Mouse (Mus musculus) hindbrain, postnatal 0 days (tissue): ENCODE data around the gene Foxm1. TPM values are rescaled to one million over a fixed set of nuclear protein-coding genes. Genes with fewer than 3 reads are reported as not detected.

Experiments used
- ATAC-seq: fragments of 200-750 bp; cut with Nextera tagmentation; 2 replicates; pipeline ENCODE4 v1.8.0; 2017; ENCODE audit warnings: mild to moderate bottlenecking, moderate TSS enrichment, moderate library complexity
- DNase-seq: peaks from one replicate; pipeline ENCODE4 v3.0.0-alpha.2; 2015; ENCODE audit warnings: low spot score
- H3K27ac ChIP-seq: fragments of 300-500 bp; sonication (generic); 2 replicates; pipeline ENCODE4 v1.5.1; 2014; ENCODE audit warnings: mild to moderate bottlenecking
- H3K27me3 ChIP-seq: fragments of 300-500 bp; sonication (generic); 2 replicates; pipeline ENCODE4 v1.6.1; 2014; ENCODE audit warnings: low read length, mixed read lengths; ENCODE audit not compliant: insufficient read depth
- H3K36me3 ChIP-seq: fragments of 300-500 bp; sonication (generic); 2 replicates; pipeline ENCODE4 v1.6.1; 2014; ENCODE audit warnings: low read length, mixed read lengths; ENCODE audit not compliant: insufficient read depth
- H3K4me1 ChIP-seq: fragments of 300-500 bp; sonication (generic); 2 replicates; pipeline ENCODE4 v1.6.1; 2014; ENCODE audit warnings: antibody characterized with exemption, low read length, mixed read lengths; ENCODE audit not compliant: insufficient read depth
- H3K4me2 ChIP-seq: fragments of 300-500 bp; sonication (generic); 2 replicates; pipeline ENCODE4 v1.6.1; 2014; ENCODE audit warnings: low read depth, mild to moderate bottlenecking, low read length, moderate library complexity, mixed read lengths
- H3K4me3 ChIP-seq: fragments of 300-500 bp; sonication (generic); 2 replicates; pipeline ENCODE4 v1.5.1; 2014; ENCODE audit warnings: low read length
- H3K9ac ChIP-seq: fragments of 300-500 bp; sonication (generic); replicated peaks from 2 replicates; pipeline ENCODE4 v1.6.1; 2014; ENCODE audit warnings: mild to moderate bottlenecking, low read length, moderate library complexity, mixed read lengths
- H3K9me3 ChIP-seq: fragments of 300-500 bp; sonication (generic); 2 replicates; pipeline ENCODE4 v1.6.1; 2016; ENCODE audit warnings: low read length, mixed read lengths
- CTCF ChIP-seq: IDR thresholded peaks from 2 replicates; pipeline ENCODE4 v1.5.1; 2016; ENCODE audit warnings: antibody characterized with exemption, control low read depth, low read depth
- WGBS: fragments of 180-500 bp; shearing (Covaris S2); extraction: QIAGEN DNeasy Blood & Tissue Kit; methylation state at CpG from one replicate; pipeline ENCODE4 v1.1.7; 2014; 5-methylcytosine and 5-hydroxymethylcytosine counted together
- polyA plus RNA-seq: library from polyadenylated mRNA; unstranded; fragments of >200 nt; fragmentation: Nextera tagmentation; extraction: Ambion mirVana; gene quantifications from 2 replicates; pipeline ENCODE4 v1.2.1, GENCODE M21; 2015
- total RNA-seq: library from RNA; depleted of rRNA; stranded (reverse); fragments of >200 nt; gene quantifications from 2 replicates; pipeline ENCODE4 v1.2.3, GENCODE M21; 2014

Gene Foxm1
- total and polyA plus RNA-seq, 2 experiments from 2014 or later: 7.5 to 14.4 TPM

GRCm38 (mm10) chr6:128385026-128385425 lies 22.3 kb downstream of the Foxm1 start:
- TF ChIP-seq CTCF: no peak
- H3K4me2 ChIP-seq: no peak overlapping the region
- 82% methylated on average over 1 of the region's 1 CpGs for WGBS
- H3K4me1 ChIP-seq: no peaks in the 10 kb centered on the region
- H3K9me3 ChIP-seq: no peaks in the 10 kb centered on the region
- no peaks in the 10 kb centered on the region for H3K27me3 ChIP-seq
- H3K27ac ChIP-seq: no peak overlapping the region
- no peak overlapping the region for H3K9ac ChIP-seq
- no peaks in the 10 kb centered on the region for H3K36me3 ChIP-seq
- DNase-seq (no peak), ATAC-seq (no peak)
- no peak overlapping the region for H3K4me3 ChIP-seq

DNA sequence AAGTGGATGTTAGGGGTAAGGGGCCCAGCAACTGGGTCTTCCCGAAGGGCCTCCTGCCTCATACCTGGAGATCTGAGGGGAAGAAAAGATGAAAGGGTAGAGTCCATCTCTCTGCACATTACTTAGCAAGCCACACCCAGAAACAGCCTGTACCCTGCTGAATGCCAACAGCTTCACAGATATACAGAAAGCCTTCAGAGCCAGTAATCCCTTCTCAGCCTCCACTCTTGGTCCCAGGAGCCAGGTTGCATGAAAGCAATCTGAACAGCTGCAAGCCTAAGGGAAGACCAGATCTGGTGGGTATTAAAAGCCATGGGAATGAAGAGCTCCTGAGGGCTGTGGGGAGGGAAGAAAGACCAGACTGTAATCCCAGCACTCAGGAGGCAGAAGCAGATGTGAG lies 26.4 kb downstream of the Foxm1 start:
- WGBS: 100% methylated on average over 1 of the region's 1 CpGs
- TF ChIP-seq CTCF: no peak

GRCm38 (mm10) chr6:128390683-128391082 lies 27.9 kb downstream of the Foxm1 start:
- no peak overlapping the region for H3K9ac ChIP-seq
- no peaks in the 10 kb centered on the region for H3K36me3 ChIP-seq
- no peak overlapping the region for H3K4me2 ChIP-seq
- no peaks in the 10 kb centered on the region for H3K9me3 ChIP-seq
- no peak overlapping the region for H3K27ac ChIP-seq
- no peak overlapping the region for H3K4me3 ChIP-seq
- no peaks in the 10 kb centered on the region for H3K4me1 ChIP-seq
- no peaks in the 10 kb centered on the region for H3K27me3 ChIP-seq
- 63% methylated on average over 1 of the region's 1 CpGs for WGBS
- DNase-seq: no peak
- no peak for TF ChIP-seq CTCF
- ATAC-seq: no peak

More for the DNA sequence above, 26.4 kb downstream of the Foxm1 start:
- no peak for DNase-seq
- H3K4me3 ChIP-seq: no peak overlapping the region
- no peak for ATAC-seq
- H3K4me2 ChIP-seq: no peak overlapping the region
- no peak overlapping the region for H3K27ac ChIP-seq
- no peaks in the 10 kb centered on the region for H3K36me3 ChIP-seq
- no peaks in the 10 kb centered on the region for H3K27me3 ChIP-seq
- H3K4me1 ChIP-seq: no peaks in the 10 kb centered on the region
- H3K9ac ChIP-seq: no peak overlapping the region
- H3K9me3 ChIP-seq: no peaks in the 10 kb centered on the region

- Histone ChIP-seq H3K4me2 (no peak overlapping the region), H3K27ac (no peak overlapping the region), H3K9ac (no peak overlapping the region), H3K36me3 (no peaks in the 10 kb centered on the region), H3K27me3 (no peaks in the 10 kb centered on the region), H3K4me3 (no peak overlapping the region), H3K4me1 (peaks cover 4% of the 10 kb centered on the region), H3K9me3 (no peaks in the 10 kb centered on the region)
- DNase-seq (no peak), ATAC-seq (no peak)
- no peak for TF ChIP-seq CTCF
- WGBS: 84% methylated on average over 7 of the region's 7 CpGs
Measured at GRCm38 (mm10) chr6:128397574-128398261, 35.0 kb downstream of the Foxm1 start.

DNA sequence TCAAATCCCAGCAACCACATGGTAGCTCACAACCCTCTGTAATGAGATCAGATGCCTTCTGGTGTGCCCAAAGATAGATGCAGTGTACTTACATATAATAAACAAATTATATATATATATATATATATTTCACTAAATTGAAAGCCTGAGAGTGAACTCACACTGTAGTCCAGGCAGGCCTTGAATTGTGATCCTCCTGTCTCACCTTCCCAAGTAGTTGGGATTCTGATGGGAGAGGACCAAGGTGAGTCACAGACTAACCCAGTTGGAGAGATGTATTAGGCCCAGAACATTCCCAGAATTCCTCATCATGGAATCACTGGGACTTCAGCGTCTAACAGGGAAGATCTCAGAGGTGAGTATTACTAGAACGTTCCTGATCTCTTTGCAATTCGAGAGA lies 36.2 kb downstream of the Foxm1 start, which contains the start of gene Nrip2:
Gene Nrip2, plus strand, starts transcription at position 301 of the 400 bp plus-strand sequence.
- Histone ChIP-seq H3K4me2 (peak within 1 kb of the TSS; percentile 57), H3K4me1 (peaks cover 4% of the 10 kb centered on the region), H3K27me3 (no peaks in the 10 kb centered on the region), H3K27ac (peak within 1 kb of the TSS; percentile 73), H3K9me3 (no peaks in the 10 kb centered on the region), H3K36me3 (no peaks in the 10 kb centered on the region), H3K9ac (peak within 1 kb of the TSS; percentile 41), H3K4me3 (peak within 1 kb of the TSS; percentile 31)
- no peak for TF ChIP-seq CTCF
- no peak for DNase-seq
- no peak for ATAC-seq
- WGBS: 63% methylated on average over 3 of the region's 3 CpGs

DNA sequence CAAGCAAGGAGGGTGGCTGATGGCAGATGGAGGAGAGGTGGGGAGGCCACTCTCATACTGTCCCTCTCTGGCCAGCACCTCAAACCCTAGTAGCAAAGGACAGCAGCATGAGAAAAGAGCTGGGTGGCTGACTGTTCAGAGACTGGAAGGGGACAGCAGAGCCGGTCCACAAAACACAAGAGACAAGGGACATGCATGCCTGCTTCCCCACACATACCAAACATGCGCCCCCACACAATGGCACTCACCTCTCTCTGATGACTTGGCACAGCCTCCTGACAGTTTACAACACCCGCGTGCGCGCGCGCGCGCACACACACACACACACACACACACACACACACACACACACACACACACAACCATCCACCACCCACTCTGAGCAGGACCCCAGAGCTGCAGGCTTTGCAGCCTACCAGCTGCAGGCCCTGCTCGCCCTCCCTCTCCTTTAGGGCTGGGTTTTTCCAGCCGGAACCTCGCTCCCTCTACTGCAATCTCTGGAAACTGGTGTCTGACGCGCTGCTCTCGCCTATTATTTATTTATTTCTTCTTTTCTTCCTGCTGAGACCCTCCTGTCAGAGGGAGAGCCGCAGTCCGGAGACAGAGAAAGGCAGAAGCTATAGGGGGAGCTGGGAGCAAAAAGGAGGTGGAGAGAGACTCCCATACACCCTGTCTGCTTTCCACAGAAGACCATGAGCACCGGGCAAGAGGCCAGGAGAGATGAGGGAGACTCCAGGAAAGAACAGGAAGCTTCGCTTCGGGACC lies 36.8 kb downstream of the Foxm1 start:
- H3K9ac ChIP-seq: peak overlapping the region; percentile 41
- H3K4me3 ChIP-seq: peak overlapping the region; percentile 31
- no peaks in the 10 kb centered on the region for H3K9me3 ChIP-seq
- 30% methylated on average over 21 of the region's 21 CpGs for whole genome bisulfite sequencing
- ATAC-seq (peak; percentile 94), DNase-seq (peak; percentile 76)
- no peaks in the 10 kb centered on the region for H3K27me3 ChIP-seq
- H3K27ac ChIP-seq: peak overlapping the region; percentile 73
- no peaks in the 10 kb centered on the region for H3K36me3 ChIP-seq
- H3K4me1 ChIP-seq: peaks cover 4% of the 10 kb centered on the region
- peak overlapping the region; percentile 57 for H3K4me2 ChIP-seq
- peak; percentile 22; the same call in 1 of the 2 replicates for TF ChIP-seq CTCF
